Mouse (Mus musculus) liver, adult 2 months (tissue): ENCODE results near the gene Tsnaxip1.

Experiments
- CTCF ChIP-seq: fragments of 200-500 bp; IDR thresholded peaks from 2 replicates; pipeline ENCODE4 v1.5.1; 2011; ENCODE audit warnings: low read depth, low read length, control low read depth
- POLR2A ChIP-seq: fragments of 200-500 bp; IDR thresholded peaks from 2 replicates; pipeline ENCODE4 v1.6.1; 2011; ENCODE audit warnings: low read length, control low read depth; ENCODE audit not compliant: insufficient read depth; ENCODE audit errors: extremely low read depth

- TF ChIP-seq CTCF (no peak), POLR2A (no peak)
Measured at GRCm38 (mm10) chr8:105874301-105874700, 46.8 kb downstream of the Tsnaxip1 start.
